Mouse (Mus musculus) activated CD4-positive, CD25-positive, alpha-beta regulatory T cell (primary cell): Measurements from ENCODE around the gene Depdc1b. TPM values are rescaled to one million over a fixed set of nuclear protein-coding genes. Genes with fewer than 3 reads are reported as not detected.

ENCODE experiments used
- polyA plus RNA-seq, 2 experiments: library from polyadenylated mRNA; unstranded; fragments of 100-300 nt; shearing (Covaris generic); gene quantifications; one replicate each; pipeline ENCODE4 v1.2.1; 2017

Depdc1b gene
- 1 to 10 TPM; 4.0 to 6.7 TPM for polyA plus RNA-seq

DNA sequence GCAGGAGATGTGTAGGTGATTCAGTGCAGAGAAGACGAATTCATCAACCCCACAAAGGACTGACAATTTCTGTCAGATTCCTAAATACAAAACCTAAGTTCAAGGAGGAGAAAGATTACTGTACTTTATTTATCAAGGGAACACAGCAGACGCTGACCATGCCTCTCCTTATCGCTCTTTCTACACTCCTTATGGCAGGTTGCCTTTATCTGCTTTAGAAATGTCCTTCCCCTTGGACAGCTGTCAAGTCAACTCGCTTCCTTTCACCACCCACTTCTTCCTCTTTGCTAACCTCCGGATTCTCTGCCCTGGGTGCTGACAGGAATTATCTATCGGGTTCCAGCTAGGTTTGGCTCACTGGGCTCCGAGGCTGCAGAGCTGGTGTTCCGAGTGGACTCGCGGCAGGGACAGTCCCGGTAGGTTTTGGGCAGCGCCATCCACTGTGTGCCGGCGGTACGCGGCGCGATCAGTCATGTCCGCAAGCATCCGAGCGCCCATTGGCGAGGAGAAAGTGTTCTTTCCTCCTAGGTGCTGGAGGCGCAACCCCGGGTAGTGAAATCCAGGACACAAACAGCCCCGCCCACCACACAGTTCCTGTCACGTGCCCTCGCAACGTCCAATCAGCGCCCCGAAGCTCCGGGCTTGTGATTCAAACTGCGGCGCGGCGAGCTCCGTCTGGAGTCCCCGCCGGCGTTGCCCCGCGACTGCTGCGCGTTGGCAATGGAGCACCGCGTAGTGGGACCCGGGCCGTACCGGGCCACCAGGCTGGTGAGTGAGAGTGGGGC, at the start of gene Depdc1b:
Depdc1b (plus strand) TSS at position 631 of the 785 bp plus-strand sequence.

DNA sequence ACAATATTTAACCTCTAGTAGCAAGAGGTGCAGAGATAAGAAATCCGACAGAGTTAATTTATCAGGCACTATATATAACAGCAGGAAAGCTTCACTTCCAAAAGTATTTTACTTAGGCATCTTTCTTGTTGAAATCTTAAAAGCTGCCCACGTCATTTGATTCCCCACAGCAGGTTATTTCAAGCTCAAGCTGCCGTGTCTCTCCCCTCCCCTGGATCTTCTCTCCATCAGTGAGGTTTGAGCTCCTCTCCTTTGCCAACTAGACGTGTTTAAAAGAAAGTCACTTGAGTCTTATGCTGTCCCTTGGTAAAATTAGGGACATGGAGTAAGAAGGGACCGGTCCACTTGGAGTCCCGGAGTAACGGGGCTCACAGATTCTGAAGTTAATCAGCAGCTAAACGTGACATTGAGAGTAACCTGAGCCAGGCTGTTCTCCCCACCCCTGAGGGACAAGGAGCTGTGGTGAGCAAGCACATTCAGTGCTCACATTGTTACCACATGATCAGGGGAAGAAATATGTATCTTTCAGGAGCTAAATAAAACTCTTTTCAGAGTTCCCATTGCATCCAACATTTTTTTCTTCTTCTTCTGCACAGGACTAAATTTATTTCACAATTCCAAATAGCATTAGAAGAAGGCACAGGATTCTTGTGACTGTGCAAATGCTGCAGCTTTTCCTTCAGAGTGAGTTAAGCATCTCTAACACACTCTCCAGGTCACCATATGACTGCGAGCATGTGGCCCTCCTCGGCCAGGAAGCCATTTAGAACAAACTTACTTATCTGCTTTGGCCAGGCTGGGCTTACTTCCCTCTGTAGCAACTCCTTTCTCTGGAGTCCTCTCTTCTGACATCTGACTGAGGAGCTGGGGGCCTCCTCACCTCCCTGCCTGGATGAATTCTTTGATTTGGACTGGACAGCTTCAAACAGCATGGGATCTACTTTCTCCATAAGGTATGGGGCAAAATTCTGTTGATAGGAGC, 133.3 kb downstream of the Depdc1b start, which contains the start of gene Pde4d:
Pde4d (plus strand) TSS at position 833 of the 982 bp plus-strand sequence.

Other genes with a start within 250 kb of the Depdc1b start
- 10 to 100 TPM; 18.8 to 20.7 TPM for gene Ndufaf2, start 157.7 kb upstream of the Depdc1b start, polyA plus RNA-seq
- gene Ercc8, start 157.6 kb upstream of the Depdc1b start, polyA plus RNA-seq, result 10 to 100 TPM; 10.4 to 16.3 TPM
- gene Elovl7, start 101.9 kb upstream of the Depdc1b start, polyA plus RNA-seq, result under 1 TPM; 0.05 to 0.43 TPM
- 10 to 100 TPM; 12.2 to 16.3 TPM for gene Pde4d, start 133.6 kb downstream of the Depdc1b start, polyA plus RNA-seq